Mouse (Mus musculus): ENCODE results near the gene Zmym6. TPM values are rescaled to one million over a fixed set of nuclear protein-coding genes. Genes with fewer than 3 reads are reported as not detected.

The Zmym6 gene
- polyA plus RNA-seq, 1 experiment = 35.3 TPM

GRCm38 (mm10) chr4:127053071-127053470 is 24.1 kb upstream of the Zmym6 start:
- DNase-seq = no peak
- TF ChIP-seq CTCF (IDR thresholded peaks at IDR 0.05; ENCODE audit: borderline replicate concordance, insufficient read depth, low read depth, low read length) (no peak), POLR2A (IDR thresholded peaks at IDR 0.05; ENCODE audit: borderline replicate concordance, insufficient read depth, low read length) (no peak)

GRCm38 (mm10) chr4:127054522-127055198 is 22.5 kb upstream of the Zmym6 start:
- Histone ChIP-seq H3K4me1 (ENCODE audit: control insufficient read depth, insufficient read depth, low read length) (0 out of 2 replicates have a peak, but pooled peaks cover 2% of the 10 kb centered on the region), H3K4me3 (replicated peaks; ENCODE audit: insufficient read depth, low read depth, low read length) (no peak overlapping the region), H3K27me3 (ENCODE audit: control insufficient read depth, insufficient read depth, low read length) (no peaks in the 10 kb centered on the region), H3K27ac (ENCODE audit: insufficient read depth, low read length) (no peak overlapping the region)
- no peak for DNase-seq
- TF ChIP-seq POLR2A (IDR thresholded peaks at IDR 0.05; ENCODE audit: borderline replicate concordance, insufficient read depth, low read length) = no peak
- TF ChIP-seq CTCF (IDR thresholded peaks at IDR 0.05; ENCODE audit: borderline replicate concordance, insufficient read depth, low read depth, low read length) = peak; percentile 32; the same call in 1 of the 2 replicates
- 84% methylated on average over 7 of the region's 7 CpGs for WGBS

More at GRCm38 (mm10) chr4:127053071-127053470, 24.1 kb upstream of the Zmym6 start:
- 92% methylated on average over 5 of the region's 5 CpGs for WGBS
- H3K27ac ChIP-seq (ENCODE audit: insufficient read depth, low read length) = no peak overlapping the region
- H3K27me3 ChIP-seq (ENCODE audit: control insufficient read depth, insufficient read depth, low read length) = no peaks in the 10 kb centered on the region
- H3K4me1 ChIP-seq (ENCODE audit: control insufficient read depth, insufficient read depth, low read length) = no peaks in the 10 kb centered on the region
- no peak overlapping the region for H3K4me3 ChIP-seq (replicated peaks; ENCODE audit: insufficient read depth, low read depth, low read length)

- Histone ChIP-seq H3K4me3 (replicated peaks; ENCODE audit: insufficient read depth, low read depth, low read length) (peak within 1 kb of the TSS; percentile 97), H3K4me1 (ENCODE audit: control insufficient read depth, insufficient read depth, low read length) (0 out of 2 replicates have a peak, but pooled peaks cover 2% of the 10 kb centered on the region), H3K27ac (ENCODE audit: insufficient read depth, low read length) (no peak within 1 kb of the TSS), H3K27me3 (ENCODE audit: control insufficient read depth, insufficient read depth, low read length) (no peaks in the 10 kb centered on the region)
- DNase-seq = peak; percentile 87 to 89
- TF ChIP-seq CTCF (IDR thresholded peaks at IDR 0.05; ENCODE audit: borderline replicate concordance, insufficient read depth, low read depth, low read length) = no peak
- peak; percentile 77 for TF ChIP-seq POLR2A (IDR thresholded peaks at IDR 0.05; ENCODE audit: borderline replicate concordance, insufficient read depth, low read length)
- WGBS = 1% methylated on average over 38 of the region's 38 CpGs
Observed at GRCm38 (mm10) chr4:127060585-127061290, 16.4 kb upstream of the Zmym6 start, which contains the start of gene Zmym1. TSS of gene Zmym1 (minus strand) at chr4:127061152.

GRCm38 (mm10) chr4:127064051-127064450 is 13.1 kb upstream of the Zmym6 start:
- WGBS = 51% methylated on average over 1 of the region's 1 CpGs
- H3K27ac ChIP-seq (ENCODE audit: insufficient read depth, low read length) = no peak overlapping the region
- no peaks in the 10 kb centered on the region for H3K27me3 ChIP-seq (ENCODE audit: control insufficient read depth, insufficient read depth, low read length)
- H3K4me3 ChIP-seq (replicated peaks; ENCODE audit: insufficient read depth, low read depth, low read length) = no peak overlapping the region
- no peak for TF ChIP-seq POLR2A (IDR thresholded peaks at IDR 0.05; ENCODE audit: borderline replicate concordance, insufficient read depth, low read length)
- no peak for TF ChIP-seq CTCF (IDR thresholded peaks at IDR 0.05; ENCODE audit: borderline replicate concordance, insufficient read depth, low read depth, low read length)
- no peak for DNase-seq
- H3K4me1 ChIP-seq (ENCODE audit: control insufficient read depth, insufficient read depth, low read length) = 0 out of 2 replicates have a peak, but pooled peaks cover 2% of the 10 kb centered on the region

GRCm38 (mm10) chr4:127074915-127075314 is 2.3 kb upstream of the Zmym6 start:
- no peaks in the 10 kb centered on the region for H3K27me3 ChIP-seq (ENCODE audit: control insufficient read depth, insufficient read depth, low read length)
- H3K27ac ChIP-seq (ENCODE audit: insufficient read depth, low read length) = no peak overlapping the region
- no peak overlapping the region for H3K4me3 ChIP-seq (replicated peaks; ENCODE audit: insufficient read depth, low read depth, low read length)
- peaks cover 7% of the 10 kb centered on the region; the same call in 1 of the 2 replicates for H3K4me1 ChIP-seq (ENCODE audit: control insufficient read depth, insufficient read depth, low read length)
- 62% methylated on average over 1 of the region's 1 CpGs for WGBS
- TF ChIP-seq CTCF (IDR thresholded peaks at IDR 0.05; ENCODE audit: borderline replicate concordance, insufficient read depth, low read depth, low read length) = no peak
- no peak for DNase-seq

- no peak for DNase-seq
- Histone ChIP-seq H3K27ac (ENCODE audit: insufficient read depth, low read length) (no peak overlapping the region), H3K27me3 (ENCODE audit: control insufficient read depth, insufficient read depth, low read length) (no peaks in the 10 kb centered on the region), H3K4me3 (replicated peaks; ENCODE audit: insufficient read depth, low read depth, low read length) (no peak overlapping the region), H3K4me1 (ENCODE audit: control insufficient read depth, insufficient read depth, low read length) (peaks cover 7% of the 10 kb centered on the region; the same call in 1 of the 2 replicates)
- WGBS = 35% methylated on average over 1 of the region's 1 CpGs
- TF ChIP-seq POLR2A (IDR thresholded peaks at IDR 0.05; ENCODE audit: borderline replicate concordance, insufficient read depth, low read length) (no peak), CTCF (IDR thresholded peaks at IDR 0.05; ENCODE audit: borderline replicate concordance, insufficient read depth, low read depth, low read length) (no peak)
Observed at GRCm38 (mm10) chr4:127080806-127081205, 3.6 kb downstream of the Zmym6 start.

- TF ChIP-seq POLR2A (IDR thresholded peaks at IDR 0.05; ENCODE audit: borderline replicate concordance, insufficient read depth, low read length) = no peak
- no peak for TF ChIP-seq CTCF (IDR thresholded peaks at IDR 0.05; ENCODE audit: borderline replicate concordance, insufficient read depth, low read depth, low read length)
- H3K27ac ChIP-seq (ENCODE audit: insufficient read depth, low read length) = no peak overlapping the region
- H3K4me3 ChIP-seq (replicated peaks; ENCODE audit: insufficient read depth, low read depth, low read length) = no peak overlapping the region
- H3K4me1 ChIP-seq (ENCODE audit: control insufficient read depth, insufficient read depth, low read length) = peaks cover 4% of the 10 kb centered on the region; the same call in 1 of the 2 replicates
- no peaks in the 10 kb centered on the region for H3K27me3 ChIP-seq (ENCODE audit: control insufficient read depth, insufficient read depth, low read length)
- DNase-seq = no peak
- WGBS = 90% methylated on average over 2 of the region's 2 CpGs
Observed at GRCm38 (mm10) chr4:127083131-127083530, 5.9 kb downstream of the Zmym6 start.
